13 mouse cellular contexts compared by ENCODE assay signal in the genomic region with DNA sequence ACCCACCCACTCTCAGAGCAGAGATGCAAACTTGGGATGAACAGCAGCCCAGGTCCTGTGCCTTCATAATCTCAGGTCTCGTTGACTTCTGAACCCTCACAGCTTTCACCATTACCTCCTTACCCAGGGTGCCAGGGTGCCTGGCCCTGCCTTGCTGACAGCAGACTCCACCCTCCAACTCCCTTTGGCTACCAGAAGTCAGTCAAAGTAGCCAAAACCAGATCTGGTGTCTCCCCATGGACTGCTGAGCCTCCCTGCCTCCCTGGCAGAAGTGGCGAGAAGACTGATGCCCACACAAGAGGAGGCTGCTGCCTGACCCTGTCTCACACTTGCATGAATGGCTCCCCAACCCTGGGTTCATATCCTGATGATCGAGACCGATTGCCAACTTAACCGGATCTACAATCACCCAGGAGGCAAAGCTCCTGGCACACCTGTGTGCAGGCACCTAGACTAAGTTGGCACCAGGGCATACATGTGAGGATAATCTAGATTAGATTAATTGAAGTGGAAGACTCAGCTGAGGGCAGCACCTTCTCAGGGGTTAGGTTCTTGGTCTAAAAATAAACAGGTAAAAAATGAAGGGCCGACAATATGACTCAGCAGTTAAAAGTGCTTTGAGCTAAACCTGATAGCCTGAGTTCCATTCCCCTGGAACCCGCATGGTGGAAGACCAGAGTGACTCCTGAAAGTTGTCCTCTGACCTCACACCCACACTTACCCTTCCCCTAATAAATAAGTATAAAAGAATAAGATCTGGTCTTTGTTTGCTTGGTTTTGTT.
"Had no signal": no experiment of that assay in that cellular context is flagged by ENCODE, and none has a peak within 500 bp of the region (broad histone marks: within the 10 kb centered on the region; RNA-seq: fewer than 3 reads in every experiment).

No protein-coding gene starts in this region.

- H3K9ac ChIP-seq: limb, embryonic 13.5 days; lung, embryonic 15.5 days; midbrain, embryonic 12.5 days had no signal

- DNase-seq: kidney, adult 9 months; kidney, postnatal 14 days; left cerebral cortex, postnatal 4 days; lung, postnatal 14 days; right cerebral cortex, postnatal 14 days; thymus, postnatal 4 days had no signal

- H3K9me3 ChIP-seq: limb, embryonic 13.5 days; lung, embryonic 15.5 days; megakaryocyte, embryonic 14.5 days; midbrain, embryonic 12.5 days had no signal

- H3K4me2 ChIP-seq: limb, embryonic 13.5 days; liver, embryonic 11.5 days; lung, embryonic 15.5 days; midbrain, embryonic 12.5 days had no signal

- H3K4me3 ChIP-seq: limb, embryonic 13.5 days; lung, embryonic 15.5 days; megakaryocyte, embryonic 14.5 days; midbrain, embryonic 12.5 days had no signal

- H3K27me3 ChIP-seq: limb, embryonic 13.5 days; lung, embryonic 15.5 days; megakaryocyte, embryonic 14.5 days; midbrain, embryonic 12.5 days had no signal

- H3K27ac ChIP-seq: limb, embryonic 13.5 days; lung, embryonic 15.5 days; macrophage; midbrain, embryonic 12.5 days; stomach, postnatal 0 days had no signal
